Mouse (Mus musculus) adrenal gland (tissue): ENCODE measurements around the gene Creb5.

Source experiments
- intact Hi-C: fragments of 180-260 bp; cut with DNase I; formaldehyde crosslinking; loops from one replicate; pipeline ENCODE4 v1.15.1; 2025

Creb5 gene

GRCm38 (mm10) chr6:53583234-53583875 lies 296.3 kb downstream of the Creb5 start:
- intact Hi-C loops = no loop called here

DNA sequence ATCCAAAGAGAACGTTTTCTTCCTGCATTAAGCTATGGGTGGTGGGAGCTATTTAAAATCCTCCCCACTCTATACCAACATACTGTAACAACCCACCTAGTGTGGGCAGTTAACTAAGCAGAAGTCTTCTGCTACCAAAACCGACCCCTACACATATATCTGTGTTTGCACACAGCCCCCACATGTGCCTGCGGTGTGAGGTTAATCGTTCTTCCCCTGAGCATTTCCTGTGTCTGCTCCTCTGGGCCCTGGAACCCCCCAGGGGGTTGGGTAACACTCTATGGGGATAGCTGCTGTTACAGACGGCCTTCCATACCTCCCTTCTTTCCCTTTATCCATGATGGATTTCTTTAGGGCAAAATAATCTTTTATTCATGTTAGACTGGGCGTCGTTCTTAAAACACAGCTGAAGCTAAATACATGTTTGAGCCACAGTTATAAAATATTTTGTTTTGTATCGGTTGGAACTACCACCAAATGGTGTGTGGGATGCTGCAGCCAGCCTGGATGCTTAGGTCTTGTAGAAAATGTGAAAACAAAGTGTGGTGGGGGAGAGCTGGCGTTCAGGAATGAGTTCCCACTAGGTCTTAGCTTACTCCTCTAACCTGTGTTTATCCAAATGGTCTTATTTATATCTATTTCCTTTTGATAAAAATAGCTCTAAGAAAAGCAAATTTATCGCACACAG lies 297.8 kb downstream of the Creb5 start:
- intact Hi-C loops = no loop called here

DNA sequence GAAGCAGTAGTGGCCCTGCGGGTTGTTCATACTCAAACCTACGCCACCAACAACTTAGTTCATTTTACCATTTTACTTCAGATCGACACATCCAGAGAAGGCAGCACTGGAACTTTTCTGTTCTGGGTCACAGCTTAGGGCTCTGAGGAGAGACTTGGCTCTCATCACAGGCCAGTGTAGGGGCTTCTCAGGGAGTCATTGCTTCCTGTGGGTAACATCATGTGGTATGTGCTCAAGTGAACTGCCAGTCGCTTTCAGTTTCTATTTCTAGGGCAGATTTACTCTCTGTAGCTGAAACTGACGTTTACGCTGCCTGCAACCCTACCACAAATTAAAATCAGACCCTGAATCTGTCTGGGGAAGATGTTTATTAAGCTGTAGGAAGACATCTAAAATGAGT lies 302.7 kb downstream of the Creb5 start:
- intact Hi-C loops = no loop called here

DNA sequence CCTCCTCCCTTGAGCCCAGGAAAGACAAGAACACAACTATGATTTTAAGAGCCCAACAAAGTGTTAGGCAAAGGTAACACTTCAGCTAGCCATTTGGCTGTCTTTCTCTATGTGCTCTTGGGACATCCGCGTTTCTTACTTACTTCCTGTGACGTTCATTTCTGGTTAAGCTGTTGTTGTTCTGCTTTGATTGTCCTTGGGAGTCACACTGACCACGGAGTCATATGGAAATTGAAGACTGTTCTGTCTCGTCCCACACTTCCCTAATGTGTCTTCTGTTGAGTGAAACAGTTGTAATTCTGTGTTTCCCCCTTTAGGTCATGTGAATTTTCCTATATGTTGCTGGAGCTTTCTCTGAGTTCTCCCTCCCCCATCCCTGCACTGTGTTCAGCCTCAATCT lies 305.2 kb downstream of the Creb5 start:
- intact Hi-C loops = no loop called here

DNA sequence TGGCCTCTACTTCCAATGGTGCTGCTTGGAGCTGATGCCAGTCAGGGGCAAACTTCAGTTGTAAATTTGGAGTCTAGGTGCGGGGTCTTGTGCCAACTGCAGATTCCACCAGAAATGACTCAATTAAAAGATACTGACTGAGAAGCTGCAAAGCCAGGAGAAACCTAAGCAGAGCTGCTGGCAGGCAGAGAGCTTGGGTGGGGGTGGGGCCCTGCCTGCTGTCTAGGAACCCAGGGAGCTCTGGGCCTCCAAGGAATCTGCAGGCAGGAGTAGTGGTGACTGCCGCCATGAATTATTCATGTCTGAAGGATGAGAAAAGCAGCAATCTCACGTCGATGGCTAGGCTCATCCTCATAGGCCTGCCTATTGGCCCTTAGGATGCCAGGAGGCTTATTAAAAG lies 306.5 kb downstream of the Creb5 start:
- intact Hi-C loops = no loop called here

GRCm38 (mm10) chr6:53594316-53594715 lies 307.2 kb downstream of the Creb5 start:
- intact Hi-C loops = no loop called here

DNA sequence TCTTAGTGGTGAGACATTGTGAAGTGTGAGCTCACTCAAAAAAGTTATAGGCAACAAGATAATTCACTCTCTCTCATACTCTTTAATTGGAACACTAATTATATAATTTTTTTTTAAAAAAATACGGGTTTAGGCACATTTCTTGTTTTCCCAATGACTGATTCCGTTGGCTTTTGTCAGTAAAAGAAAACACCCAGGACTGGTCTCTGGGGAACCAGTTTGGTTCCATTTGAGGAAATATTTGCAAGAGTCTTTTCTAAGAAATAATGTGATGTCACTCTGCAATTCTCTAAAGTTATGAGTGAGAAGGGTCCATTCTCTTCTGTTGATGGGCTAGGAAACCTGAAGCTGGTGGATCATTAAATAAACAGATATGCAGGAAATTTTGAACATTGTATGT lies 309.3 kb downstream of the Creb5 start:
- intact Hi-C loops = no loop called here

DNA sequence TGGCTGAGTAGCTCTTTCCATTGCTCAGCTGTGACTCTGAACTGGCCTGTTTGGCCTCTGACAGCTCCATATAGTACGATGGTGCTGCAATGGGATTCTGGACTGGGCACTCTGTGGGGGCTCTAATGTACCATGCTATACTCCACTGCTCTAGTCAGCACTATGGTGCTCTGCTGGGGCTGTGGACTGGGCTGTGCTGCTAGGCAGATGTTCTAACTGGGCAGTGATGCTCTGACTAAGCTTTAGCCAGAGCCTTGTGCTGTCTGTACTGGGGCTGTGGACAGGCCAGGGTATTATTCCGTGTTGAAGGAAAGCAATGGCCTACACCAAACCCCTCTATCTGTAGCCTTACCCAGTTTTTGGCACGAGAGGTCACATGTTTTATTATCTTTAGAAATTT lies 316.0 kb downstream of the Creb5 start:
- intact Hi-C loops = no loop called here

GRCm38 (mm10) chr6:53603695-53604094 lies 316.6 kb downstream of the Creb5 start:
- intact Hi-C loops = no loop called here

GRCm38 (mm10) chr6:53604386-53604785 lies 317.3 kb downstream of the Creb5 start:
- intact Hi-C loops = no loop called here

GRCm38 (mm10) chr6:53605184-53605583 lies 318.1 kb downstream of the Creb5 start:
- intact Hi-C loops = no loop called here

DNA sequence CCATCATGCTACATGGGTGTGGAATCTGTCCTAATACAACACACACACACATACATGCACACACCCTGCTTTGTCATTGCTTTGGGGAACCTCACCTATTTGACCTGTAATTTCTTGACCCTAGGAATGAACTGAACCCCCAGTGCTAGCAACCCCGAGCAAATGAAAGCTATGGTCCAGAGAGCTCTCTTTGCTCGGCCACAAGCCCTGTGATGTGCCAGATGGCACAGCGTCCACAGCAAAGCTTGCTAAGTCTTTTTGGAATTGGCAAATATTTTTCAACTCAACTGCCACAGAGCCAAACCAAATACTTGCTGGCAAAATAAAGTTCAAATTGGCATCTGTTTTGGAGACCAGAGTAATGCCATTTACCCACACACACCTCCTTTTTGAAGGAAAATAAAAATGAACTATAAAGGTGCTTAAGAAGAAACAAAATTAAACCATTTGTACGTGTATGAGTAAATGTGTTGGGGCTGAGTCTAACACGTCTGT lies 324.4 kb downstream of the Creb5 start:
- intact Hi-C loops = no loop called here

DNA sequence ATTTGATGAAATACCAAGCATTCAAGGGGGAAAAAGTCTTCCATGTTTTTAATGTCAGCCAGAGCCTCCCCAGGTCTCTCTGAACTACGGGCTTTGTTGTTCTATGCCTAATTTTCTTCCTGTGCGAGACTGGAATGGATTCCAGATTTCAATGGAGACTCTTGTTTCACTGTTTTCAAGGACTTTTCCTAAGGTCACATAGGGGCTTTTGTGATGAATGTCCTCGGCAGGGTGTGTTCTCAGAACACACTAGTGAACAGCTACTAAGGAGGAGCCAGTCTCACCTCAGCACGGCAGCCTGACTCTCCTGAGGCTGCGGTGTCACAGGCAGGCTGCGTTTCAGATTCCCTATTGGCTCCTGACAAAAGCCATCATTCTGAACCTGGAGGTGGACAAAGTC lies 325.6 kb downstream of the Creb5 start:
- intact Hi-C loops = no loop called here

GRCm38 (mm10) chr6:53615440-53616211 lies 328.6 kb downstream of the Creb5 start:
- intact Hi-C loops = no loop called here

DNA sequence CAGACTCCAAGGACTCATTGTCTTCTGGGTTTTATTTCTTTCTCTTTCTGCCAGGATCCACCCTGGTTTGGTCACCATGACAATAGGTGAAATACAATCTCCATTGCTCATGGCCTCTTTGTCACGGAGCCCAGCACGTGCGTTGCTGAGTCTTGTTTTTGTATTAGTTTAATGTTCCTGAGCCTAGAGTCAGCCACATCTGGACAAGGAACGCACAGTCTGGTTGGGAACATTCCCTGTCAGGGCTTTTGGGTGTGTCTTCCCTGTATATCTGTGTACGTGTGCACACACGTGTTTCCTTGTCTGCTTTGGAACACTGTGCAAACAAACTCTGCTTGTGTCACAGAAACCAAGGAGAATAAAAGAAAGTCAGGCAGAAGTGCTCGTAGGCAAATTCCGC lies 331.1 kb downstream of the Creb5 start:
- intact Hi-C loops = no loop called here

DNA sequence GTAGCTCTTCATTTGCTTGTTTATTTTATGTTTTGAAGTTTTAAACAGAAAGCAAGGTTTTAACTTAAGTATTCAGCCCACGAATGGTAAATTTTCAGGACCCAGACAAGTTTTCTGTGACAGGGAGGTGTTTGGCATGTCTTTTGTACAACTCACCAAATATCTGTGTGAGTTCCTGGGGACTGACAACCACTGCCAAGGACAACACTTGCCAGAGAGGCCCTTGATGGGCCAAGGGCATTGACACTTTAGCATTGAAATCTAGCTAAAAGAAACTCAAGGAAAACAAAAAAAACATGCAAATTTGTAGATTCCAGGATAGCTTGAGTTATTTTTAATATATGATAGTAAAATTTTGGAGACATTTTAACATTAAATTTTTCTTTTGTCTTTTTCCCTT lies 332.6 kb downstream of the Creb5 start:
- intact Hi-C loops = no loop called here

GRCm38 (mm10) chr6:53621295-53621694 lies 334.2 kb downstream of the Creb5 start:
- intact Hi-C loops = no loop called here

- intact Hi-C loops = no loop called here
Measured at GRCm38 (mm10) chr6:53624455-53625276, 337.6 kb downstream of the Creb5 start.

GRCm38 (mm10) chr6:53626044-53626443 lies 339.0 kb downstream of the Creb5 start:
- intact Hi-C loops = no loop called here

DNA sequence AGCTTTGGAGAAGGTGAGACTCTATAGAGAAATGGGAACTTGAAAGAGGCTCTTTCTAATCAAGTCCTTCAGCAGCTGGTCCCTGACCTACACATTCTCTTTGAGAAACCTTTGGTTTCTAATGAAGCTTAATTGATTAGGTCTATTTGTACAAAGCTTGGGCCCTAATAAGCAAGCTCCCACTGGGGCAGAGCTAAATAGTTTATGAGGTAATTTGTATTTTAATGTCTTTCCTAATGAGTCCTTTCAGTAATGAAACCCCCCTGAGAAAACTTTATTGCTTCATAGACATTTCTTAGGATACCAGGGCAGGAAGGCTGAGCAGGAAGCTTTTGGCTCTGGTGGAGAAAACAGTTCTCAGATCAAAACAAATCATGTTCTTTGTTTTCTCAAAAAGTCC lies 341.6 kb downstream of the Creb5 start:
- intact Hi-C loops = no loop called here

DNA sequence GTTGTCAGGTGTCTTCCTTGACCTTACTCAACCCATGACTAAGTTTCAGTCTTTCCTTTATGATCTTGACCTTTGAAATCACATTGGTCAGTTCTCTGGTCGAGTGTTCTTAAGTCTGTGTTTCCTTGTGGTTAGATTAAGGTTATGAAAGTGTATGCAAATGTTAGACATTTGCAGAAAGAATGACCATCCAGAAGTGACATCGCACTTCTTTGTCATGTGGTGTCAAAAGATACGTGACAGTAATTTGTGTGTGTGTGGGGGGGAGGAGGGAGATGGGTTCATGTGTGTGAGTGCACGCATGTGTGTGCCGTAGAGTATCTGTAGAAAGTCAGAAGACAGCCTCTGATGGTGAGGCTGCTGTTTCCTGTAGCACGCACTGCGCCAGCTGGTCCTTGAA lies 348.4 kb downstream of the Creb5 start:
- intact Hi-C loops = no loop called here
